Mouse (Mus musculus): ENCODE measurements around the gene Rasl12. TPM values are rescaled to one million over a fixed set of nuclear protein-coding genes. Genes with fewer than 3 reads are reported as not detected.

Gene Rasl12
- polyA plus RNA-seq, 1 experiment from 2014 or later = 7.6 TPM

DNA sequence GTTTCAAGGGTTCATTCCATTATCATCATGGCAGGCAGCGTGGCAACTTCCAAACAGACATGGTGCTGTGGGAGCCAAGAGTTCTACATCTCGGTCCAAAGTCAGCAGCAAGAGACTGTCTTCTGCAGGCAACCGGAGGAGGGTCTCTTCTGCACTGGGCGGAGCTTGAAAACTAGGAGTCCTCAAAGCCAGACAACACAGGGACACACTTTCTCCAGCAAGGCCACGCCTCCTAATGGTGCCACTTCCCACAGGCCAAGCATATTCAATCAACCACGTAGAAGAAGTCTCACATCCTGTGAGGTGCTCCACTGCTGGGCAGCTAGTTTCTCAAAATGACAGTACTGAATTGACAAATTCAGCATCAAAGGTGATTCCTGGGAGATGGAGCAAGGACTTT is 49.6 kb downstream of the Rasl12 start:
- H3K4me3 ChIP-seq (replicated peaks; ENCODE audit: low read length) = no peak overlapping the region
- no peak overlapping the region for H3K4me2 ChIP-seq (ENCODE audit: low read depth, low read length)
- 87% methylated on average over 6 of the region's 6 CpGs for WGBS
- no peak overlapping the region for H3K9ac ChIP-seq (ENCODE audit: low read length)
- H3K27ac ChIP-seq (ENCODE audit: low read length) = no peak overlapping the region
- ATAC-seq (ENCODE audit: insufficient read depth, low FRiP score) = no peak
- H3K36me3 ChIP-seq (ENCODE audit: control insufficient read depth, insufficient read depth, low read length) = peaks cover 17% of the 10 kb centered on the region; the same call in 1 of the 2 replicates
- no peaks in the 10 kb centered on the region for H3K4me1 ChIP-seq (ENCODE audit: control insufficient read depth, insufficient read depth, low read length)
- no peaks in the 10 kb centered on the region for H3K27me3 ChIP-seq (ENCODE audit: control insufficient read depth, insufficient read depth, low read length)
- H3K9me3 ChIP-seq (replicated peaks; ENCODE audit: control insufficient read depth, low read length) = no peaks in the 10 kb centered on the region

DNA sequence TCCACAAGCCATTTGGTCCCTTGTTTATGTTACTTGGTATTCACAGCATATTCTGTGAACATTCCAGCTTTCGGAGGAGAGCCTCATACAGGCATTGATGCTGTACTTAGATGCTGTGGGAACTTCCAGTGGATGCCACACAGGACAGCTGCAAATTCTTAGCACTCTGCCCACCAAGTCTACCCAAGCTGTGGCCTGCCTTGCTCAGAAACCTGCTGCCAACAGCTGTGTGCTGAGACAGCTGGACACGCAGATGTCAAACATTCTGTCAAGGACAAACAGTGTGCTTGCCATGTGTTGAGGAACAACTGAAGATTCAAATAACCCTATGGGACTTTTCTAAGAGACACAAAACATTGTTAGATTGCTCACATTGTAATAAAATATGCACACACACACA is 60.7 kb downstream of the Rasl12 start:
- H3K9me3 ChIP-seq (replicated peaks; ENCODE audit: control insufficient read depth, low read length) = no peaks in the 10 kb centered on the region
- no peaks in the 10 kb centered on the region for H3K27me3 ChIP-seq (ENCODE audit: control insufficient read depth, insufficient read depth, low read length)
- peaks cover 10% of the 10 kb centered on the region for H3K4me1 ChIP-seq (ENCODE audit: control insufficient read depth, insufficient read depth, low read length)
- 69% methylated on average over 2 of the region's 2 CpGs for WGBS
- H3K27ac ChIP-seq (ENCODE audit: low read length) = no peak overlapping the region
- H3K36me3 ChIP-seq (ENCODE audit: control insufficient read depth, insufficient read depth, low read length) = no peaks in the 10 kb centered on the region
- ATAC-seq (ENCODE audit: insufficient read depth, low FRiP score) = no peak
- H3K9ac ChIP-seq (ENCODE audit: low read length) = no peak overlapping the region
- no peak overlapping the region for H3K4me3 ChIP-seq (replicated peaks; ENCODE audit: low read length)
- H3K4me2 ChIP-seq (ENCODE audit: low read depth, low read length) = no peak overlapping the region

DNA sequence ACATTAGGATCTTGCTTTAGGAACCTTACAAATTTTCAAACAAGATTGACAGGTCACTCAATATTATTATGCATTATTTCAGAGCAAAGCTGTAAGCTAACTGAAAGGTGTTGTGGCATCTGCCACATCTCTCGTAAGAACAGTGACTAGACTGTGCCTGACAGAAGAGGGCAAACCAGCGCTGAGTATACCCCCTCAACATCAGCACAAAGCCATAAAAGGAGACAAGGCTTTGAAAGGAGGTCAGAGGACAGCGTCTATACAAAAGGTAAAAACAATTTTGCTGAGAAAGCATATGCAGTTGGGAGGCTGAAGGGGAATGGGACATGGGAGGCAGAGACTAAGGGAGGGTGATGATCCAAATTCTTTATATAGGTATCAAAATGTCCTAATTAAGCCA is 61.9 kb downstream of the Rasl12 start:
- Histone ChIP-seq H3K36me3 (ENCODE audit: control insufficient read depth, insufficient read depth, low read length) (no peaks in the 10 kb centered on the region), H3K4me2 (ENCODE audit: low read depth, low read length) (peak overlapping the region; percentile 71), H3K4me1 (ENCODE audit: control insufficient read depth, insufficient read depth, low read length) (peaks cover 10% of the 10 kb centered on the region), H3K27ac (ENCODE audit: low read length) (peak overlapping the region; percentile 51; the same call in 1 of the 2 replicates), H3K4me3 (replicated peaks; ENCODE audit: low read length) (peak overlapping the region; percentile 83; the same call in 1 of the 2 replicates), H3K9me3 (replicated peaks; ENCODE audit: control insufficient read depth, low read length) (no peaks in the 10 kb centered on the region), H3K27me3 (ENCODE audit: control insufficient read depth, insufficient read depth, low read length) (no peaks in the 10 kb centered on the region), H3K9ac (ENCODE audit: low read length) (no peak overlapping the region)
- no peak for ATAC-seq (ENCODE audit: insufficient read depth, low FRiP score)
- 49% methylated on average over 3 of the region's 3 CpGs for WGBS

DNA sequence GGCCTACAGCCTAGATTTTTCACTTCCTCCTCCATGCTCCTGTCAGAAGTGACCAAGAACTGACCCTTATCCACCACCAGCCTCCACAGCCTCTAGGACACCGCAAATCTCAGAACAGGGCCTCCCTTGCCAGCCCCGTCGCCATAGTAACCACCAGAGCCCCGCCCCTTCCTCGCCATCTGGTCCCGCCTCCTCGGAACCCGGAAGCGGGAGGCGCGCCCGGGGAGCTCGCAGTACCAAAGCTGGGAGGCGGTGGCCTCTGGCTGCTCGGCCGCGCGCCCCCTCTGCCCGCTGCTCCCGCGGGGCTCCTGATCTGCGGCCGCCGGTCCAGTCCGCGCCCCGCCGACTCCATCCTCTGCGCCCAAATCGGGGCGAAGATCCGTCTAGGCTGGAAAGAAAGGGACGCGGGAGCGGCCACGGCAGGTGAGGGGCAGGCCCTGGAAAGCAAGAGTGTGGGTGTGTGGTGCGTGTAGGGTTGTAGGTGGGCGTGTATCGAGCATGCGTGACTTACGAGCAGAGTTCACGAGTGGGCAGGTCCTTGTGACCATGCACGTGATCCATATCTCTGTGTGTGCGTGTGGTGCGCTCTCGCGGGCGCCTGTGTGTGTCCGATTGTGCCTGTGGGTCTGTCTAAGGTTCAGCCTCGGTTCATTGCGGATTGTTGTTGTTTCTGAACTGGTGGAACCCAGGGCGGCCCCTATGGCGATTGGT is 62.6 kb downstream of the Rasl12 start, which contains the start of gene Spg21:
Spg21 (plus strand) TSS at position 216 of the 711 bp plus-strand sequence.
- peaks cover 10% of the 10 kb centered on the region for H3K4me1 ChIP-seq (ENCODE audit: control insufficient read depth, insufficient read depth, low read length)
- H3K9ac ChIP-seq (ENCODE audit: low read length) = peak within 1 kb of the TSS; percentile 84
- peak; percentile 95 for ATAC-seq (ENCODE audit: insufficient read depth, low FRiP score)
- no peaks in the 10 kb centered on the region for H3K27me3 ChIP-seq (ENCODE audit: control insufficient read depth, insufficient read depth, low read length)
- no peaks in the 10 kb centered on the region for H3K9me3 ChIP-seq (replicated peaks; ENCODE audit: control insufficient read depth, low read length)
- H3K36me3 ChIP-seq (ENCODE audit: control insufficient read depth, insufficient read depth, low read length) = 0 out of 2 replicates have a peak, but pooled peaks cover 5% of the 10 kb centered on the region
- H3K27ac ChIP-seq (ENCODE audit: low read length) = peak within 1 kb of the TSS; percentile 85
- under 1% methylated on average over 53 of the region's 53 CpGs for whole genome bisulfite sequencing
- peak within 1 kb of the TSS; percentile 83 for H3K4me3 ChIP-seq (replicated peaks; ENCODE audit: low read length)
- H3K4me2 ChIP-seq (ENCODE audit: low read depth, low read length) = peak within 1 kb of the TSS; percentile 71

DNA sequence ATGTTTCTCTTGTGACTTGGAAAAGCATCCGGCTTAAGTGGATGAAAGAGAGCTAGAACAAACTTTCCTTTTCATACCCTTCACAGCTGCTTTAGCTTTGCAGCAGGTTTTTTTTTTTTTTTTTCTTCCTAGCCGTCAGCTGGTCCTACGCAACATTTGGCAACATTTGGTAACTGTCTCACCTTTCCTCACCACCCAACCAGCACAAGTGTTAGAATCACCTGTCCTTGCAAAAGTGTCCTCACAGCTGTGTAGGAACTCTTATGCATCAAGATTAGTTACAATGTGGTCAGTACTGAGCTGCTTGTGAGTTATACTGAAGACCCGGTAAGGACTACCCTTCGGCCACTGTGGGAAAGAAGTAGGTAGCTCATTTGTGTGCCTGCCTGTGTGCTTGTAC is 64.2 kb downstream of the Rasl12 start:
- Histone ChIP-seq H3K36me3 (ENCODE audit: control insufficient read depth, insufficient read depth, low read length) (0 out of 2 replicates have a peak, but pooled peaks cover 5% of the 10 kb centered on the region), H3K4me3 (replicated peaks; ENCODE audit: low read length) (no peak overlapping the region), H3K4me2 (ENCODE audit: low read depth, low read length) (no peak overlapping the region), H3K9ac (ENCODE audit: low read length) (no peak overlapping the region), H3K27me3 (ENCODE audit: control insufficient read depth, insufficient read depth, low read length) (no peaks in the 10 kb centered on the region), H3K9me3 (replicated peaks; ENCODE audit: control insufficient read depth, low read length) (no peaks in the 10 kb centered on the region), H3K4me1 (ENCODE audit: control insufficient read depth, insufficient read depth, low read length) (peaks cover 10% of the 10 kb centered on the region), H3K27ac (ENCODE audit: low read length) (no peak overlapping the region)
- ATAC-seq (ENCODE audit: insufficient read depth, low FRiP score) = no peak
- 69% methylated on average over 5 of the region's 5 CpGs for WGBS

DNA sequence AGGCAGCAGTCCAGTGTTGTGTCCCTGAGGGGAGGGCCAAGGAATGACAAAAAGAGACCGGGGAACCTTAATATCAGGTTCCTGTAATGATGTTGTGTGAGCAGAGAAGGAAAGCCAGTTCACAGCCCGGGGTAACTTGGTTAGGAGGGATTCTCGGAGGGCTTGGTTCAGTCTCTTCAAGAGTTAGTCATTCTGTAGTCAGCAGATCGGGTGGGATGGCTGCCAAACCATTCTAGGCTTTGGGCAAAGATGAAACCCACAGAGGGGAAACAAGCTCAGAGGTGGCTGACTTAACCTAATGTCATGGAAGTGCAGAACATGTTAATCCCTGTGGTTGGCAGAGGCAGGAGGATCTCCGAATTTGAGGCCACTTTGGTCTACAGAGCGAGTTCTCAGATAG is 65.9 kb downstream of the Rasl12 start:
- WGBS = 94% methylated on average over 6 of the region's 6 CpGs
- Histone ChIP-seq H3K27me3 (ENCODE audit: control insufficient read depth, insufficient read depth, low read length) (no peaks in the 10 kb centered on the region), H3K4me3 (replicated peaks; ENCODE audit: low read length) (no peak overlapping the region), H3K9ac (ENCODE audit: low read length) (no peak overlapping the region), H3K4me2 (ENCODE audit: low read depth, low read length) (no peak overlapping the region), H3K36me3 (ENCODE audit: control insufficient read depth, insufficient read depth, low read length) (0 out of 2 replicates have a peak, but pooled peaks cover 5% of the 10 kb centered on the region), H3K9me3 (replicated peaks; ENCODE audit: control insufficient read depth, low read length) (no peaks in the 10 kb centered on the region), H3K27ac (ENCODE audit: low read length) (no peak overlapping the region), H3K4me1 (ENCODE audit: control insufficient read depth, insufficient read depth, low read length) (peaks cover 10% of the 10 kb centered on the region)
- ATAC-seq (ENCODE audit: insufficient read depth, low FRiP score) = no peak

Other genes starting within 250 kb of the Rasl12 start
- 7.5 and 7.6 TPM in 2 replicates for gene Parp16, start 203.2 kb upstream of the Rasl12 start, polyA plus RNA-seq (2015; fragmentation: Nextera tagmentation; extraction: Ambion mirVana)
- 0.81 and 0.90 TPM in 2 replicates for gene Cilp, start 133.3 kb upstream of the Rasl12 start, polyA plus RNA-seq (2015; fragmentation: Nextera tagmentation; extraction: Ambion mirVana)
- 53.9 and 54.8 TPM in 2 replicates for gene Clpx, start 104.2 kb upstream of the Rasl12 start, polyA plus RNA-seq (2015; fragmentation: Nextera tagmentation; extraction: Ambion mirVana)
- 3.4 and 3.6 TPM in 2 replicates for gene Pdcd7, start 52.4 kb upstream of the Rasl12 start, polyA plus RNA-seq (2015; fragmentation: Nextera tagmentation; extraction: Ambion mirVana)
- gene Ubap1l, start 37.5 kb upstream of the Rasl12 start, polyA plus RNA-seq (2015; fragmentation: Nextera tagmentation; extraction: Ambion mirVana) = 0.40 TPM in 1 of 2 replicates, not detected in the other
- 0.97 and 1.3 TPM in 2 replicates for gene Kbtbd13, start 6.9 kb upstream of the Rasl12 start, polyA plus RNA-seq (2015; fragmentation: Nextera tagmentation; extraction: Ambion mirVana)
- gene Slc51b, start 24.4 kb downstream of the Rasl12 start, polyA plus RNA-seq (2015; fragmentation: Nextera tagmentation; extraction: Ambion mirVana) = 0.69 and 1.7 TPM in 2 replicates
- gene Mtfmt, start 37.3 kb downstream of the Rasl12 start, polyA plus RNA-seq (2015; fragmentation: Nextera tagmentation; extraction: Ambion mirVana) = 18.8 and 21.9 TPM in 2 replicates
- 82.4 and 95.8 TPM in 2 replicates for gene Spg21, start 62.4 kb downstream of the Rasl12 start, polyA plus RNA-seq (2015; fragmentation: Nextera tagmentation; extraction: Ambion mirVana)
- 0.19 and 0.65 TPM in 2 replicates for gene Ankdd1a, start 121.7 kb downstream of the Rasl12 start, polyA plus RNA-seq (2015; fragmentation: Nextera tagmentation; extraction: Ambion mirVana)
- 21.4 and 23.0 TPM in 2 replicates for gene Plekho2, start 181.5 kb downstream of the Rasl12 start, polyA plus RNA-seq (2015; fragmentation: Nextera tagmentation; extraction: Ambion mirVana)
- gene Pif1, start 188.7 kb downstream of the Rasl12 start, polyA plus RNA-seq (2015; fragmentation: Nextera tagmentation; extraction: Ambion mirVana) = 12.2 and 12.7 TPM in 2 replicates
- 20.4 and 22.9 TPM in 2 replicates for gene Rbpms2, start 231.1 kb downstream of the Rasl12 start, polyA plus RNA-seq (2015; fragmentation: Nextera tagmentation; extraction: Ambion mirVana)

Measured in stomach, embryonic 16.5 days (tissue).